Mouse (Mus musculus) lung, postnatal 4 days (tissue): ENCODE results near the gene Plcb4.
A peak's percentile ranks its signal among the peaks of the same experiment; 100 is the strongest.

ENCODE experiments used
- DNase-seq, 2 experiments: peaks; one replicate each; pipeline ENCODE4 v3.0.0; 2021

Plcb4 gene

GRCm38 (mm10) chr2:135658486-135659390, at the start of gene Plcb4:
Plcb4 (plus strand) TSS chr2:135659011.
- DNase-seq = peak; percentile 88 to 90

- DNase-seq = no peak
Measured at GRCm38 (mm10) chr2:135614651-135615261, 44.1 kb upstream of the Plcb4 start.

- DNase-seq = no peak
Measured at GRCm38 (mm10) chr2:135616090-135616489, 42.7 kb upstream of the Plcb4 start.

- DNase-seq = no peak
Measured at GRCm38 (mm10) chr2:135618551-135618950, 40.3 kb upstream of the Plcb4 start.

- no peak for DNase-seq
Measured at GRCm38 (mm10) chr2:135619956-135620355, 38.9 kb upstream of the Plcb4 start.

- no peak for DNase-seq
Measured at GRCm38 (mm10) chr2:135627821-135628220, 31.0 kb upstream of the Plcb4 start.

- DNase-seq = no peak
Measured at GRCm38 (mm10) chr2:135637227-135637626, 21.6 kb upstream of the Plcb4 start.

- no peak for DNase-seq
Measured at GRCm38 (mm10) chr2:135641002-135641401, 17.8 kb upstream of the Plcb4 start.

- no peak for DNase-seq
Measured at GRCm38 (mm10) chr2:135641636-135642035, 17.2 kb upstream of the Plcb4 start.

GRCm38 (mm10) chr2:135646226-135646625, 12.6 kb upstream of the Plcb4 start:
- DNase-seq = no peak

- DNase-seq = no peak
Measured at GRCm38 (mm10) chr2:135646654-135647053, 12.2 kb upstream of the Plcb4 start.

- no peak for DNase-seq
Measured at GRCm38 (mm10) chr2:135647985-135648384, 10.8 kb upstream of the Plcb4 start.

GRCm38 (mm10) chr2:135650885-135651284, 7.9 kb upstream of the Plcb4 start:
- no peak for DNase-seq

- no peak for DNase-seq
Measured at GRCm38 (mm10) chr2:135652040-135652439, 6.8 kb upstream of the Plcb4 start.

- DNase-seq = no peak
Measured at GRCm38 (mm10) chr2:135652451-135652850, 6.4 kb upstream of the Plcb4 start.

- DNase-seq = no peak
Measured at GRCm38 (mm10) chr2:135655948-135656347, 2.9 kb upstream of the Plcb4 start.

GRCm38 (mm10) chr2:135656586-135656985, 2.2 kb upstream of the Plcb4 start:
- no peak for DNase-seq

- DNase-seq = peak; percentile 62 to 73
Measured at GRCm38 (mm10) chr2:135659391-135660180, 775 bp downstream of the Plcb4 start.

- no peak for DNase-seq
Measured at GRCm38 (mm10) chr2:135660816-135661215, 2.0 kb downstream of the Plcb4 start.

- DNase-seq = no peak
Measured at GRCm38 (mm10) chr2:135663785-135664184, 5.0 kb downstream of the Plcb4 start.

- DNase-seq = no peak
Measured at GRCm38 (mm10) chr2:135667496-135667895, 8.7 kb downstream of the Plcb4 start.

GRCm38 (mm10) chr2:135672459-135673104, 13.8 kb downstream of the Plcb4 start:
- DNase-seq = no peak

GRCm38 (mm10) chr2:135673649-135674048, 14.8 kb downstream of the Plcb4 start:
- no peak for DNase-seq
